Mouse (Mus musculus) megakaryocyte, adult 5-6 weeks (primary cell): ENCODE data around the gene Tlcd2. TPM values are rescaled to one million over a fixed set of nuclear protein-coding genes. Genes with fewer than 3 reads are reported as not detected.

Experiments
- ATAC-seq: 2 replicates; pipeline ENCODE4 v1.8.0; 2016; ENCODE audit warnings: mild to moderate bottlenecking, inconsistent platforms; ENCODE audit not compliant: poor library complexity, severe bottlenecking
- total RNA-seq, 2 experiments: library from RNA; stranded (forward) in 1 of 2; stranded (reverse) in 1 of 2; fragments of 153-499, 151-499 nt in 1 of 2; fragments of 221-1000, 200-1000 nt in 1 of 2; gene quantifications; 2 replicates each; pipeline versions ENCODE4 v1.2.3 to v1.2.4; 2015 to 2017

The Tlcd2 gene
- total RNA-seq (2015) = 3.1 and 7.8 TPM in 2 replicates
- total RNA-seq (2017) = 4.6 and 5.4 TPM in 2 replicates

- peak; percentile 69 for ATAC-seq
Observed at GRCm38 (mm10) chr11:75460844-75461742, at the start of gene Tlcd2. Tlcd2 (plus strand) TSS chr11:75461715.

DNA sequence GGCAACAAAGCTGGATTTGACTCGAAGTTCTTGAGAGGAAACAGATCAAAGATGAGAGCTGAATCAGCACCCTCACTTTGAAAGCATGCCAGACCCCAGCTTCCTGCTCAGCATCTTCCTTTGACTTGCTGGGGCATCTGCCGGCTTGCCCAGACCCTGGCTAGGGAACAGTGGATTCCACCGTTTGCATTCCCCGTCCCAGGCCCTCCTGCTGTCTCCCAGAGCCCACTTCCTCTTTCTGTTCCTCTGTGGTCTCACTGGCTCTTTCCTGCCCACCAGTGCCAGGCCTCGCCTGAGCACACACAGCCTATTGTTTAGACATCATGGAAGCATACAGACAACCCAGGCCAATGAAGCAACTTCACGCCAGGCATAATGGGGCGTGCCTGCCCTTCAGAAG is 46.4 kb upstream of the Tlcd2 start:
- ATAC-seq = peak; percentile 92

- ATAC-seq = no peak
Observed at GRCm38 (mm10) chr11:75415994-75416393, 45.5 kb upstream of the Tlcd2 start.

DNA sequence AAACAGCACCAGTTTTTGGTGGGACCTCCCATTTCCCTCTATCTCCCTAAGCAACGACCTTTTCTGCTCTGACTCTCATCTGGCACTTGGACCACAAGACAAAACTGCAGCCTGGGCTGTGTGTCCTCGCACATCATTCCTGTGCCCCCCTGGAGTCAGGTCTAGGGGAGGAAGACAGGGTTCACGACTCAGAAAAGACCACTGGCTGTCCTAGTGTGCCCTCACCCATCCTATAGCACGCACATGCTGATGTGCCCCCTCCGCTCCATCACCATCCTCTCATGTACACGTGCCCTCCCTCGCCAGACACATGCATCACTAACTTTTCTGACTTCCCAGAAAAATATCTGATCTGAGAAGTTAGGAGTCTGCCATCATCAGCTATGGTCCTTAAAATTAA is 41.5 kb upstream of the Tlcd2 start:
- no peak for ATAC-seq

DNA sequence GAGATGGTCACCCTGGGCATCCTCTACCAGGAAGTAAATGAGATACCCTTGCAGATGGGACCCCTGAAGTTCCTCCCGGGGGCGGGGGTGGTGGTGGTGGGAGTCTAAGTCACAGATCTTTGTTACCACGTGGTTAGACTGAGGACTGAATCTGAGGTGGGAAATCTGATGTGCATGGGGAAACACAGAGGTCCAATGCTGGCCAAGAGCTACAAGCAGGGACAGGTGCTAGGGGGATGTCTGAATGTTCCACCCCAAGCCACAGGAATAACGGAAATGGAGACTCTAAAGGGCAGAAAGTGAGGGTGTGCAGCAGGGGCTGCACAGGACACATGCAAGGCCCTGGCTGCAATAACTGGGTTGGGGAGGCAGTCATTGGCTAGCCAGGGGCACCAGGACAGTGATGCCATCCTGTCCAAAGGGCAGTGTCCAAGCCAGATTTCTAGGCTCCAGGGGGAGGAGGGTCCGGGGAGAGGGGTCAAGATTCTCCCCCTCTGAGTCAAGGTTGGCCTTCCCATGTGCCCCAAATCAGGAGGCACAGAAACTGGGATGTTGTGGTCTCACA is 40.6 kb upstream of the Tlcd2 start:
- ATAC-seq = no peak

DNA sequence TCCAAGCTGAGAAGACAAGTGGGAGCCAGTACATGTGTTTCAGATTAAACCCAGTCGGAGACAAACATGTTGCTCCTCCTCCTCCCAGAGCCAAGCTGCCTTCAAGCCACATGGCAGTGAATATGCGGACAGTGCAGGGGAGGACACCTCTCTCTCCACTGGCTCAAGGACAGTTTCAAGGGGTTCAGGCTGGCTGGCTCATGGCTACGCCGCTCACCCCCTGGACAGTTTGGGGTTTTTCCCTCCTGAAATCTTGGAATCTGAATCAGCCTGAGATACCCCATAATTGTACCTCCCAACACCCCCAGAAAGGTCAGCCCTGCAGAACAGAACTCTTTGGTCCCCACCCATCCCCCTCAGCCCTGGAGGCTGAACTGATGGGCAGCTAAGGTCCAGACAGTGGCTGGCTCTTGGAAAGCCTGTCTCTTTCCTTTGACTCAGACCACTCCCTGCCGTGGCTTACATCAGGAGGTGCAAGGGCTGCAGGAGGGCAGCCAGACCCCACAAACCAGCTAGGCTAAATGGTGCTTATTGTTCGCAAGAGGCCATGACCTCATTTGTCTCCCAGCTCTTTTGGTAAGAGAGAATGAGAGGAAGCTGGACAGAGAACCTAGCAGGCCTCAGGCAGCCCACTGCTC is 40.0 kb upstream of the Tlcd2 start:
- no peak for ATAC-seq

GRCm38 (mm10) chr11:75422013-75422792 is 39.3 kb upstream of the Tlcd2 start, which contains the start of gene Serpinf1:
Serpinf1 (minus strand) TSS chr11:75422701.
- ATAC-seq = no peak

DNA sequence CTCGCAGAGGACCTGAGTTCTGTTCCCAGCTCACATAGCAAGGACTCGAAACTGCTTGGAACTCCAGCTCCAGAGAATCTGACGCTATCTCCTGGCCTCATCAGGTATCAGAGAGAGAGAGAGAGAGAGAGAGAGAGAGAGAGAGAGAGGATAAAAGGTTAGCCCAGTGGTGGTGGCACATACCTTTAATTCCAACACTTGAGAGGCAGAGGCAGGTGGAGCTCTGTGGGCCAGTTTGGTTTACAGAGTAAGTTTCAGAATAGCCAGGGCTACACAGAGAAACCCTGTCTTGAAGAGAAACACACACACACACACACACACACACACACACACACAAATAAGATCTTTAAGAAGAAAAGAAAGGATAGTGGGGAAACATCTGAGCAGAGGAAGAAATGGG is 38.4 kb upstream of the Tlcd2 start:
- ATAC-seq = no peak

DNA sequence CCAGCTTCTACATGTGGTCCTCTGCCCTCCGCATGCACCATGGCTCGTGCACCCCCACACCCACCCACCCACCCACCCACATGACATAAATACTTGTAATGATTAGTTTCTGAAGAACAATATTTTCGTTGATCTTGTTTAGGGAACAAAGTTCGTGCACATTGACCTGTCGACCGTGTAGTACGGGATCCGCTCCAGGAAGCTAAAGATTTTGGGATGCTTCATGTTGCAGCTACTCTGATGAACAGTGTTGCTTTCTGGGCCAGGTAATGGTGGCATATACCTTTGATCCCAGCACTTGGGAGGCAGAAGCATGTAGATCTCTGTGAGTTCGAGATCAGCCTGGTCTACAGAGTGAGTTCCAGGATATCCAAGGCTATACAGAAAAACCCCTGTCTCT is 37.5 kb upstream of the Tlcd2 start:
- no peak for ATAC-seq

DNA sequence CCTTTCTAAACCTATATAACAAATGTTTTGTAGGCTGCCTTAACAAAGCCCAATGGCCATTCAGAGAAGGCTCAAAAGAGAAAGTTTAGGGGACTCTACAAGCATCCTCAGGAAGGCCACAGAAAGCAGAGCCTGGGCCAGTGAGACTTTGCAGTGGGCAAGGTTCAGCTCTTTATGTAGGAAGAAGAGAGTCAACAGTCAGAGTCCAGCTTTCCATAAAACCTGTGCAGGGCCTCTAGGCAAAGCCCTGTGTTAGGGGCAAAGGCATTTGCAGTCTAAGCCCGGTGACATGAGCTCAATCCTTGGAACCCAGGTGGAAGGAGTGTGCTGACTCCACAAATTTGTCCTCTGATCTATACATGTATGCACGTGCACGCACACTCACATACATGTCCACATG is 37.1 kb upstream of the Tlcd2 start:
- ATAC-seq = no peak

DNA sequence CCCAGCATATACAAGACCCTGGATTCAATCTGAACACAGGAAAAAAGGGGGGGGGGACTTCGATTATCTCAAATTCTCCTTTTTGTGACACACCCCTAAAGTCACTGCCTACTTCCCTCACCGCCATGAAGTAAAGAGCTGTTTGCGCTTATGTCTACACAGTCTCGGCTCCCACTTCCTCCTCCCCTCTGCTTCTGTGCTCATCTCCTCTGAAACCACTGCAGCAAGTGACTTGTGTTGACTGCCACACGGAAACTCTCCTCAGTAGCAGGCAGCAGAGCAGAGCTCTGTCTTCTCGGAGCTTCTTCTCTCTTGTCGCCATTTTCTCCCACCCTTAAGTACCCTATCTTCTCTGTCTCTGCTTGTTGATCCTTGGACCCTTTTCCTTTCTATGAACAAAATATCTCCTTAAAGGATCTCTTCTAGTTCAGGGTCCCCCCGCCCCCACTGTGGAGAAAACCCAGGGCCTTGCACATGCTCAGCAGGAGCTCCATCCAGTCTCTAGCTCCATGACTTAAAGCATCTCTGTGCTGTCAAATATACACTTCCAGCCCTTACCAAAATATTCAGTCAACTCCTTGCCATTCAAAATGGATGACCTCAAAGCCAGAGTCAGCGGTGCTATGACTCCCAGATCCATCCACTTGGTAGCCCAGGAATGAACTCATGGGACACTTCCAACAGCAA is 32.4 kb upstream of the Tlcd2 start:
- peak; percentile 99 for ATAC-seq

GRCm38 (mm10) chr11:75431307-75431706 is 30.2 kb upstream of the Tlcd2 start:
- no peak for ATAC-seq

DNA sequence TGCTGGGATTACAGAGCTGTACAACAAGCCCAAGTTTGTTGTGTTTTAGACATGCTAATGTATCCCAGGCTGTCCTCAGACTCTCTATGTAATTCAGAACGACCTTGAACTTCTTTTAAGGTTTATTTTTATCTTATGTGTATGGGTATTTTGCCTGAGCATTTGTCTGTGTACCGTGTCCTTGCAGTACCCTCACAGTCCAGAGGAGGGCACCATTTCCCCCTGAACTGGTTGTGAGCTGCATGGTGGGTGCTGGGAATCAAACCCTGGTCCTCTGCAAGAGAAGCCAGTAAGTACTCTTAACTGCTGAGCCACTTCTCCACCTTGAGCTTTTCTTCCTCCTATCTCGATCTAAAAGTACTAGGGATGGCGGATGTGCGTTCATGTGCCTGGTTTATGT is 27.4 kb upstream of the Tlcd2 start:
- ATAC-seq = no peak

- no peak for ATAC-seq
Observed at GRCm38 (mm10) chr11:75438194-75438593, 23.3 kb upstream of the Tlcd2 start.

GRCm38 (mm10) chr11:75438804-75439203 is 22.7 kb upstream of the Tlcd2 start:
- no peak for ATAC-seq

GRCm38 (mm10) chr11:75439363-75439762 is 22.2 kb upstream of the Tlcd2 start, which contains the start of gene Serpinf2:
Serpinf2 (minus strand) TSS chr11:75439591.
- no peak for ATAC-seq

- ATAC-seq = no peak
Observed at GRCm38 (mm10) chr11:75439951-75440350, 21.6 kb upstream of the Tlcd2 start.

- no peak for ATAC-seq
Observed at GRCm38 (mm10) chr11:75441034-75441433, 20.5 kb upstream of the Tlcd2 start.

DNA sequence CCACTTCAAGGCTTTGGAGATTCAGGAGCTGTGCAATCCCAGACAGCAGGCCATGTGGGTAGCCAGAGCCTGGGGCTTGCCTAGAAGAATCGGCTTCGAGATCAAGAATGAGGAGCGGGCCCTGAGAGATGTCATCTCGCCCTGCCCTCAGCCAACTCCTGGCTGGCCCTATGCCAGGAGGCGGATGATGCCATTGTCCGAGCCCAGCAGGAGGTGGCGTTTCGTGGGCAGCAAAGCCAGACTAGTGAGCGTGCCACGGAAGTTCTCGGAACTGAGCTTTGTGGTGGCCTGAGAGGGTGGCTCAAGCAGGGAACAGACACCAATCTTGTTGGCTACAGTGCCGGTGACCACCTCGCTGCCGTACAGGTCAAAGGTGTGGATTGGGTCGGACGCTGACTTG is 19.9 kb upstream of the Tlcd2 start:
- ATAC-seq = no peak

DNA sequence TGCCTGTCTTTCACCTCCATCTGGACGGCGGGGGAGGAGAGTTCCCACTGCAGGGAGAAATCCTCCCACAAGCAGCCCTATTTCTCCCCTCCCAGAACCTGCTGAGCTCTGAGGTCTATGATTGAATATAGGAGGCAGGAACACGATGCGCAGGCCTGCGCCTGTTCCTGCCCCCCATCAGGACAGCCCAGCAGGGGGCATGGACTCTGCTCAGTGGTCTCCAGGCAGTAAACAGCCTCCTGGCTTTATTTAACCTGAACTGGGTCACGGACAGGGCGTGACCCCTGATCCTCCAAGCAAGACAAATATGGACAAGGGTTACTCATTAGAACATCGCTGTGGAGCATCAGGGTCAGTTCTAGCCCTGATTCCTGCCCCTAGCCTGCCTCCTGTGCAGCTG is 17.8 kb upstream of the Tlcd2 start:
- ATAC-seq = no peak
